Mouse (Mus musculus) testis, adult 2 months (tissue): ENCODE measurements around the gene Rbm33.

Source experiments
- CTCF ChIP-seq: fragments of 200-500 bp; IDR thresholded peaks from 2 replicates; pipeline ENCODE4 v1.5.1; 2012; ENCODE audit warnings: low read depth, mild to moderate bottlenecking, inconsistent platforms, low read length, moderate library complexity; ENCODE audit not compliant: control insufficient read depth, insufficient read depth, insufficient replicate concordance
- POLR2A ChIP-seq: fragments of 200-500 bp; IDR thresholded peaks from 2 replicates; pipeline ENCODE4 v1.6.1; 2012; ENCODE audit warnings: low read depth, mild to moderate bottlenecking, inconsistent platforms, low read length, moderate library complexity; ENCODE audit not compliant: control insufficient read depth

DNA sequence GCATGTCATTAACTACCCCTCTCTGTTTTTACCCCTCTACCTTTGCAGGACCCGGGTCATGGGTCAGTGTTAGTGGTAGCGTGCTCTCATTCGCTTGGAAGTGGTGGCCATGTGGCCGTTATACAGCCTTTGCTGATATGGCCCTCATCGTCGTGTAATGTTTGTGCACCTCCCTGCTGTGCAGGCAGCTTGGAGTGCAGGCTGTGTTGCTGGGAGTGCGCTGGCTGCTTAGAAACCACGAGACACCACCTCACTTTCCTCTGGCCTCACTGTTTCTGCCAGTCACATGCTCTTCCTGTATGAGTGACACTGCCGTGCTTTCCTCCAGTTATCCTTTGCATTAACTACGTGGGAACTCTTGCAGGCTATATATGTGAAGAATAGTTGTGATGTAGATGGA is 101.8 kb downstream of the Rbm33 start:
- no peak for TF ChIP-seq CTCF
- TF ChIP-seq POLR2A = no peak
